Mouse (Mus musculus) liver, embryonic 14.5 days (tissue): ENCODE data around the gene Fcamr.

Experiments
- CTCF ChIP-seq: IDR thresholded peaks from 2 replicates; pipeline ENCODE4 v1.5.1; 2016; ENCODE audit warnings: antibody characterized with exemption, low read depth, control low read depth
- EP300 ChIP-seq: IDR thresholded peaks from 2 replicates; pipeline ENCODE4 v1.6.1; 2016; ENCODE audit warnings: antibody characterized with exemption, low read depth

DNA sequence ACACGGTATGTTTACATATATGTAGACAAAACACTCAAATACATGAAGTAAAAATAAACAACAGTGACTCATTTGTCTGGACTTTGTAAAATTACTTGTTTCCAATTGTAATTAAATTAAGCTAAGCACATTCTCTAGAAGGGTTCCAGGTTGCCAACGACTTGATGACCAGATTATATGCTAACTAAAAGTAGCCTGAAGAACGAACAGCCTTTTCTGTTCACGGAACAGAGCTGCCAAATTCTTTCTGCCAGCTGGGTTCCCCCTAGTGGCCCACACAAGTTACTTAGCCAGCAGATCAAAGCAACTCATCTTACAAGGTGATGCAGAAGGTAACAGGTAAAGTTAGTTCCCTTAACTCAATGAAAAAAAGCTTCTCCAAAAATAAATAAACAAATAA lies 16.6 kb upstream of the Fcamr start:
- TF ChIP-seq CTCF (peak; percentile 74), EP300 (no peak)
